Mouse (Mus musculus): ENCODE results near the gene Ddx56. TPM values are rescaled to one million over a fixed set of nuclear protein-coding genes. Genes with fewer than 3 reads are reported as not detected.

The Ddx56 gene
- polyA plus RNA-seq, 1 experiment: 29.4 TPM

DNA sequence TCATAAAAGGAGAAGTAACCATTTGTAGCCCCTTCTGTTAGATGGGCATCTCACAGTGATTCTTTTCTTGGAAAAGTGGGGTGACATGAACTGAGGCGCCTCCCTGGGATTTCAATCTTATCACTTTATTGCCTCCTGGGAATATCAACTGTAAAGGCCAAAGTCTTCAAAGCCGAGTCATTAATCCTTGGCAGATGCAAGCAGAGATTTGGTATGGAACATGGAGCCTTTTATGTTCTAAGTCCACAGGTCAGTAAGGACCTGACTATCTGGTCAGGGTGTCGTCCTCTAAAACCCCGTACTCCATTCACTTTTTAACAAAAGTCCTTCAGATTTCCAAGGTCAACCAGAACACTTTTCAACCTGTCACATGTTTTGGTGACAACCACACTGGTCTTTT, 14.7 kb downstream of the Ddx56 start:
- Histone ChIP-seq H3K4me3 (replicated peaks; ENCODE audit: control insufficient read depth, low read depth, low read length) (no peak overlapping the region), H3K4me1 (ENCODE audit: control insufficient read depth, insufficient read depth, low read length) (no peaks in the 10 kb centered on the region), H3K27ac (ENCODE audit: control insufficient read depth, insufficient read depth, low read depth, low read length, poor library complexity) (no peak overlapping the region)
- WGBS: 83% methylated on average over 4 of the region's 4 CpGs
- TF ChIP-seq POLR2A (IDR thresholded peaks at IDR 0.05; ENCODE audit: borderline replicate concordance, control insufficient read depth, low read depth, low read length) (no peak), CTCF (IDR thresholded peaks at IDR 0.05; ENCODE audit: control insufficient read depth, insufficient read depth, low read length) (no peak)

DNA sequence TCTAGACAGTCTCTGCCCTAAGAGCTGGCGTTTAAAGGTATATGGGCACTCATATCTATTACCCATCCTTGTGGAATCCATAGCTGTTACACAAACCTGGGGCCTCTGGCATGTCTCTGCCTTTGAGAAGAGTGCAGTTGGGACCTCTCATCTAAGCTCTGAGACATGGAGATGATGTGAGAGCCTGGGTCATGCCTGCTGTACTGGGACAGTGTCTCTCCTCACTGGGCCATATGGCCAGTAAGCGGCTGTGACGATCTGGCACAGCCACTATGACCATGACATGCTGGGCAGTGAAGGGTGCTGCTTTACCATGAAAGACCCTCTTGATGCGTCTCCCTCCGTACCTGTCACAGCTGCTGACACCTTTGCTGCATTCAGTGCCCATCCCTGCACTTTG, 15.3 kb downstream of the Ddx56 start:
- WGBS: 83% methylated on average over 5 of the region's 5 CpGs
- no peak overlapping the region for H3K4me3 ChIP-seq (replicated peaks; ENCODE audit: control insufficient read depth, low read depth, low read length)
- no peak overlapping the region for H3K27ac ChIP-seq (ENCODE audit: control insufficient read depth, insufficient read depth, low read depth, low read length, poor library complexity)
- no peaks in the 10 kb centered on the region for H3K4me1 ChIP-seq (ENCODE audit: control insufficient read depth, insufficient read depth, low read length)
- TF ChIP-seq POLR2A (IDR thresholded peaks at IDR 0.05; ENCODE audit: borderline replicate concordance, control insufficient read depth, low read depth, low read length) (no peak), CTCF (IDR thresholded peaks at IDR 0.05; ENCODE audit: control insufficient read depth, insufficient read depth, low read length) (no peak)

DNA sequence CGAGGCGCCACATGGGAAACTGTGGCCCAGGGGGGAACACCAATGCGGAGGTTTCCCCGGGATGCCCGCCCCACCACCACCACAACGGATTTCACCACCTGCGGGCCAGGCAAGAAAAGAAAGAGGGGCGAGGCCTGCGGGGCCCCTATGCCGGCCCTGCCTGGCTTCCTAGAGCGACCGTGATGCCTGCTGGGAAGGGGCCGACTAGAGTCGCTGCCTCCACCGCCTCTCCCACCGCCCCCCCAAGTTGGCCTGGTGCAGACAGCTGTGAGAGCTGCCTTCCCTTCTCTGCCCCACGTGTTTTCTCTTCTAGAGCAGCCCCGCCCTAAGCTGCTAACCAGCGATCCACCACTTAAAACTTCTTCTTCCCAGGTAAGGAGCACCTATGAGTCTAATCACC, 22.9 kb downstream of the Ddx56 start:
- H3K27ac ChIP-seq (ENCODE audit: control insufficient read depth, insufficient read depth, low read depth, low read length, poor library complexity): no peak overlapping the region
- 59% methylated on average over 19 of the region's 19 CpGs for WGBS

DNA sequence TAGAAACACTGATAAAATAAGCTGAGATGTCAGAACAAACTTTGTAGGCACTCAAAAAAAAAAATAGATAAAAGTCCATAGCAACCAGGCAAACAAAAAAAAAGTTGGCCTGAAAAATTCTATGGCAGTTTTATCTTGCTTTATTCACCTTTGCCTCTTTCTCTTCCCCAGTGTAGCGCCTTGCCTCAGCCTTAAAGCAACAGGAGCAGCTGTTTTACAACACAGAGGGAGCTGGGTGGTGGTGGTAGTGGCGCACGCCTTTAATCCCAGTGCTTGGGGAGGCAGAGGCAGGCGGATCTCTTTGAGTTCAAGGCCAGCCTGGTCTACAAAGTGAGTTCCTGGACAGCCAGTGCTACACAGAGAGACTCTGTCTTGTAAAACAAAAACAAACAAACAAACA, 34.5 kb downstream of the Ddx56 start:
- Histone ChIP-seq H3K27ac (ENCODE audit: control insufficient read depth, insufficient read depth, low read depth, low read length, poor library complexity) (no peak overlapping the region), H3K4me3 (replicated peaks; ENCODE audit: control insufficient read depth, low read depth, low read length) (no peak overlapping the region), H3K4me1 (ENCODE audit: control insufficient read depth, insufficient read depth, low read length) (no peaks in the 10 kb centered on the region)
- 74% methylated on average over 4 of the region's 4 CpGs for WGBS
- no peak for TF ChIP-seq CTCF (IDR thresholded peaks at IDR 0.05; ENCODE audit: control insufficient read depth, insufficient read depth, low read length)
- no peak for TF ChIP-seq POLR2A (IDR thresholded peaks at IDR 0.05; ENCODE audit: borderline replicate concordance, control insufficient read depth, low read depth, low read length)

More for the DNA sequence above, 22.9 kb downstream of the Ddx56 start:
- Histone ChIP-seq H3K4me3 (replicated peaks; ENCODE audit: control insufficient read depth, low read depth, low read length) (no peak overlapping the region), H3K4me1 (ENCODE audit: control insufficient read depth, insufficient read depth, low read length) (no peaks in the 10 kb centered on the region)
- TF ChIP-seq POLR2A (IDR thresholded peaks at IDR 0.05; ENCODE audit: borderline replicate concordance, control insufficient read depth, low read depth, low read length) (no peak), CTCF (IDR thresholded peaks at IDR 0.05; ENCODE audit: control insufficient read depth, insufficient read depth, low read length) (no peak)

DNA sequence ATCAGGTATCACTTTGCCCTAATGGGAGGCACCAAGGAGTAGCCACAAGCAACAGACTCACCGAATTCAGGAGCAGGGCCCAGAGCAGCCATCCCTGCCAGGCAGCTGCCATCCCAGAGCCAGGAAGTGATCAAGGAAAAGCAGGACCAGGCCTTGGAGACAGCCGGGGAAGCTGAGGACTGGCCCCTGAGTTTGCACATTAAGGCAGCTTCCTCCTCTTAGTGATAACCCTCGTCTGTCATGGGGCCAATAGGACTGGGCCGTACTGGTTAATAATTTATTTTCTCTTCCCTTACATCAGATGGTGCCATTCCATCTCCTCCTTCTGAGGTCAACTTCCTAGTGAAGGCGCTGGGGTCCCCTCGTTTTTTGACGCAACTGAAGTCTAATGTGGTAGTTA, 37.6 kb downstream of the Ddx56 start, which contains the start of gene Npc1l1:
Gene Npc1l1, minus strand, starts transcription at position 132 of the 400 bp plus-strand sequence.
- Histone ChIP-seq H3K4me1 (ENCODE audit: control insufficient read depth, insufficient read depth, low read length) (no peaks in the 10 kb centered on the region), H3K4me3 (replicated peaks; ENCODE audit: control insufficient read depth, low read depth, low read length) (no peak within 1 kb of the TSS), H3K27ac (ENCODE audit: control insufficient read depth, insufficient read depth, low read depth, low read length, poor library complexity) (no peak within 1 kb of the TSS)
- WGBS: 77% methylated on average over 7 of the region's 7 CpGs
- no peak for TF ChIP-seq CTCF (IDR thresholded peaks at IDR 0.05; ENCODE audit: control insufficient read depth, insufficient read depth, low read length)
- TF ChIP-seq POLR2A (IDR thresholded peaks at IDR 0.05; ENCODE audit: borderline replicate concordance, control insufficient read depth, low read depth, low read length): no peak

DNA sequence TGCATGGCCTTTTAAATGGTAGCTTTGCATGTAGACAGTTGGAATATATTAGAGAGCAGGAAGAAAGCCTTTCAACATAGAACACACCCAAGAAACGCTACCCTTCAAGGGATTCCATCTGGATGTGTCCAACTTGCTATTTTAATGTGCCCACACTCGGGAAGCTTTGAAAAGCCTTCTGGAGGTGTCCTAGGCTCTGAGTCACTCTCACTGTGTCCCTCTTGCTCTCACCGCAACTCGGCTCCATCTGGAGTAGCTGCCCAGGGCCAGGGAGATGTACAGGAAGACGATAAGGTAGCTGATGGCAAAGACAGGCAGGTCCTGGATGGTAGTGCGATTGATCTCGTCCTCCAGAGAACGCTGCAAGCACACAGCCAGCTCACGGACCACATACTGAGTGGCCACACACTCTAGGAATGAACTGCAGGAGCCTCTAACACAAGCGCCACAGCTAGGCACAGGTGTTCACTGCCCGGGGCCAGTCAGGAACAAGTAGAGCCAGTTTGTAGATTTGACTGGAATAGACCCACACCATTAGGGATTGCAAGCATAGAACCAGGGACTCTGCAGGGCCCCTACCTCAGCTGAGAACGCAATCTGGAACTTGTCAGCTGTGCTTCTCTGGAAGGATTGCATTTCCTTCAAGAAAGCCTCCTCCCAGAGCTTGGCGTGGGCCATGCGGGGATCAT, 42.9 kb downstream of the Ddx56 start:
- no peak for TF ChIP-seq CTCF (IDR thresholded peaks at IDR 0.05; ENCODE audit: control insufficient read depth, insufficient read depth, low read length)
- TF ChIP-seq POLR2A (IDR thresholded peaks at IDR 0.05; ENCODE audit: borderline replicate concordance, control insufficient read depth, low read depth, low read length): no peak
- Histone ChIP-seq H3K4me1 (ENCODE audit: control insufficient read depth, insufficient read depth, low read length) (no peaks in the 10 kb centered on the region), H3K4me3 (replicated peaks; ENCODE audit: control insufficient read depth, low read depth, low read length) (no peak overlapping the region), H3K27ac (ENCODE audit: control insufficient read depth, insufficient read depth, low read depth, low read length, poor library complexity) (no peak overlapping the region)
- WGBS: 80% methylated on average over 14 of the region's 14 CpGs

DNA sequence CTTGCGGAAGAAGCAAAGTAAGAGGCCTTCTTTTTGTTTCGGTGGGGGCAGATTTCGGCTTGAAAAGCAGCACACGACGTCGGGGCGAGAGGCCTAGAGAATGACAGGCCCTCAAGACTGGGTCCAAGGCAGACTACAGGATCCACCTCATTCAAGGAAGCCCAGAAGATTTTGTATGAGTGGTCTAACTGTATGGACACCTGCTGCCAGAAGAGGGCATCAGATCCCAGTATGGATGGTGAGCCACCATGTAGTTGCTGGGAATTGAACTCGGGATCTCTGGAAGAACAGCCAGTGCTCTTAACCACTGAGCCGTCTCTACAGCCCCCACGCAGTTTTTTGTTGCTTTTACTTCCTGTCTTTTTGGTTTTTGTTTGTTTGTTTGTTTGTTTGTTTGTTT, 45.4 kb downstream of the Ddx56 start:
- WGBS: 88% methylated on average over 10 of the region's 10 CpGs
- H3K27ac ChIP-seq (ENCODE audit: control insufficient read depth, insufficient read depth, low read depth, low read length, poor library complexity): no peak overlapping the region
- TF ChIP-seq CTCF (IDR thresholded peaks at IDR 0.05; ENCODE audit: control insufficient read depth, insufficient read depth, low read length) (no peak), POLR2A (IDR thresholded peaks at IDR 0.05; ENCODE audit: borderline replicate concordance, control insufficient read depth, low read depth, low read length) (no peak)
- H3K4me3 ChIP-seq (replicated peaks; ENCODE audit: control insufficient read depth, low read depth, low read length): no peak overlapping the region
- H3K4me1 ChIP-seq (ENCODE audit: control insufficient read depth, insufficient read depth, low read length): no peaks in the 10 kb centered on the region

DNA sequence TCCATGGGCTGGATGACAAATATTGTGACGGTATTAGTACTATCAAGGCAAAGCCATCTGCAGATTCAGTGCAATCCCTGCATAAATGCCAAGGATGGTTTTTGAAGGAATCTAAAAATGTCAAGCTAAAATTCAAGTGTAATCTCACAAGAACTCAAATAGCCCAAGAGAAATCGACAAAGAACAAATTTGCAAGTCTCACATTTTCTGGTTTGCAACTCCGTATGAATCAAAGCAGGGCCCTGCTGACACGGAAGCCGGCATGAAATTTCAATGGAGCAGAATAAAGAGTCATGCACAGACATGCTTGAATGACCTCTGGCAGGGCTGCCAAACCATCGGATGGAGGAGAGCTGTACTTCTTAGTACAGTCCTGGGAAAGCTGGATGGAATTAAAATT, 47.6 kb downstream of the Ddx56 start:
- no peak for TF ChIP-seq POLR2A (IDR thresholded peaks at IDR 0.05; ENCODE audit: borderline replicate concordance, control insufficient read depth, low read depth, low read length)
- TF ChIP-seq CTCF (IDR thresholded peaks at IDR 0.05; ENCODE audit: control insufficient read depth, insufficient read depth, low read length): no peak

More for the DNA sequence above, 47.6 kb downstream of the Ddx56 start:
- no peaks in the 10 kb centered on the region for H3K4me1 ChIP-seq (ENCODE audit: control insufficient read depth, insufficient read depth, low read length)
- WGBS: 87% methylated on average over 6 of the region's 6 CpGs
- H3K4me3 ChIP-seq (replicated peaks; ENCODE audit: control insufficient read depth, low read depth, low read length): no peak overlapping the region
- H3K27ac ChIP-seq (ENCODE audit: control insufficient read depth, insufficient read depth, low read depth, low read length, poor library complexity): no peak overlapping the region

Data from bone marrow, adult 2 months (tissue).